Mouse (Mus musculus): ENCODE measurements around the gene Ppa1. TPM values are rescaled to one million over a fixed set of nuclear protein-coding genes. Genes with fewer than 3 reads are reported as not detected.
A peak's percentile ranks its signal among the peaks of the same experiment; 100 is the strongest.

Ppa1 gene
- polyA plus RNA-seq, 1 experiment: 29.9 TPM

GRCm38 (mm10) chr10:61689405-61689804 is 41.1 kb downstream of the Ppa1 start:
- TF ChIP-seq CTCF (IDR thresholded peaks at IDR 0.05; ENCODE audit: borderline replicate concordance, control insufficient read depth, extremely low read depth, insufficient read depth, low read length, poor library complexity) (no peak), POLR2A (IDR thresholded peaks at IDR 0.05; ENCODE audit: control insufficient read depth, extremely low read depth, insufficient read depth, low read length, poor library complexity) (no peak)
- H3K4me1 ChIP-seq (replicated peaks; ENCODE audit: control insufficient read depth, insufficient read depth, low read length): no peaks in the 10 kb centered on the region
- no peaks in the 10 kb centered on the region for H3K27me3 ChIP-seq (ENCODE audit: control insufficient read depth, insufficient read depth, low read length)
- no peak for DNase-seq
- no peak overlapping the region for H3K27ac ChIP-seq (ENCODE audit: control insufficient read depth, insufficient read depth, low read length)
- 92% methylated on average over 8 of the region's 8 CpGs for WGBS
- peaks cover 70% of the 10 kb centered on the region for H3K36me3 ChIP-seq (ENCODE audit: control insufficient read depth, insufficient read depth, low read length)
- no peak overlapping the region for H3K4me3 ChIP-seq (ENCODE audit: control insufficient read depth, insufficient read depth, low read length)

- DNase-seq: no peak
- Histone ChIP-seq H3K27ac (ENCODE audit: control insufficient read depth, insufficient read depth, low read length) (no peak overlapping the region), H3K4me1 (replicated peaks; ENCODE audit: control insufficient read depth, insufficient read depth, low read length) (peaks cover 12% of the 10 kb centered on the region), H3K4me3 (ENCODE audit: control insufficient read depth, insufficient read depth, low read length) (no peak overlapping the region), H3K27me3 (ENCODE audit: control insufficient read depth, insufficient read depth, low read length) (no peaks in the 10 kb centered on the region), H3K36me3 (ENCODE audit: control insufficient read depth, insufficient read depth, low read length) (peaks cover 37% of the 10 kb centered on the region)
- 91% methylated on average over 4 of the region's 4 CpGs for WGBS
- no peak for TF ChIP-seq CTCF (IDR thresholded peaks at IDR 0.05; ENCODE audit: borderline replicate concordance, control insufficient read depth, extremely low read depth, insufficient read depth, low read length, poor library complexity)
- TF ChIP-seq POLR2A (IDR thresholded peaks at IDR 0.05; ENCODE audit: control insufficient read depth, extremely low read depth, insufficient read depth, low read length, poor library complexity): no peak
Observed at GRCm38 (mm10) chr10:61693563-61693962, 45.2 kb downstream of the Ppa1 start.

- Histone ChIP-seq H3K27ac (ENCODE audit: control insufficient read depth, insufficient read depth, low read length) (no peak within 1 kb of the TSS), H3K27me3 (ENCODE audit: control insufficient read depth, insufficient read depth, low read length) (no peaks in the 10 kb centered on the region), H3K4me3 (ENCODE audit: control insufficient read depth, insufficient read depth, low read length) (peak within 1 kb of the TSS; percentile 77), H3K36me3 (ENCODE audit: control insufficient read depth, insufficient read depth, low read length) (peaks cover 22% of the 10 kb centered on the region), H3K4me1 (replicated peaks; ENCODE audit: control insufficient read depth, insufficient read depth, low read length) (peaks cover 12% of the 10 kb centered on the region)
- WGBS: under 1% methylated on average over 42 of the region's 42 CpGs
- peak; percentile 94 for DNase-seq
- no peak for TF ChIP-seq CTCF (IDR thresholded peaks at IDR 0.05; ENCODE audit: borderline replicate concordance, control insufficient read depth, extremely low read depth, insufficient read depth, low read length, poor library complexity)
- TF ChIP-seq POLR2A (IDR thresholded peaks at IDR 0.05; ENCODE audit: control insufficient read depth, extremely low read depth, insufficient read depth, low read length, poor library complexity): no peak
Observed at GRCm38 (mm10) chr10:61694870-61695670, 46.7 kb downstream of the Ppa1 start, which contains the start of gene Tysnd1. Gene Tysnd1, plus strand, starts transcription at chr10:61695514.

- no peak overlapping the region for H3K27ac ChIP-seq (ENCODE audit: control insufficient read depth, insufficient read depth, low read length)
- H3K36me3 ChIP-seq (ENCODE audit: control insufficient read depth, insufficient read depth, low read length): peaks cover 14% of the 10 kb centered on the region
Observed at GRCm38 (mm10) chr10:61695703-61696559, 47.6 kb downstream of the Ppa1 start.

GRCm38 (mm10) chr10:61696560-61696823 is 48.1 kb downstream of the Ppa1 start:
- TF ChIP-seq CTCF (IDR thresholded peaks at IDR 0.05; ENCODE audit: borderline replicate concordance, control insufficient read depth, extremely low read depth, insufficient read depth, low read length, poor library complexity) (no peak), POLR2A (IDR thresholded peaks at IDR 0.05; ENCODE audit: control insufficient read depth, extremely low read depth, insufficient read depth, low read length, poor library complexity) (0 out of 2 replicates have a peak, but pooled peaks have one; percentile 11)
- Histone ChIP-seq H3K4me1 (replicated peaks; ENCODE audit: control insufficient read depth, insufficient read depth, low read length) (peaks cover 12% of the 10 kb centered on the region), H3K36me3 (ENCODE audit: control insufficient read depth, insufficient read depth, low read length) (peaks cover 11% of the 10 kb centered on the region), H3K4me3 (ENCODE audit: control insufficient read depth, insufficient read depth, low read length) (peak overlapping the region; percentile 77), H3K27me3 (ENCODE audit: control insufficient read depth, insufficient read depth, low read length) (no peaks in the 10 kb centered on the region), H3K27ac (ENCODE audit: control insufficient read depth, insufficient read depth, low read length) (no peak overlapping the region)
- no peak for DNase-seq
- WGBS: 21% methylated on average over 19 of the region's 19 CpGs

More at GRCm38 (mm10) chr10:61695703-61696559, 47.6 kb downstream of the Ppa1 start:
- no peaks in the 10 kb centered on the region for H3K27me3 ChIP-seq (ENCODE audit: control insufficient read depth, insufficient read depth, low read length)
- TF ChIP-seq POLR2A (IDR thresholded peaks at IDR 0.05; ENCODE audit: control insufficient read depth, extremely low read depth, insufficient read depth, low read length, poor library complexity) (no peak), CTCF (IDR thresholded peaks at IDR 0.05; ENCODE audit: borderline replicate concordance, control insufficient read depth, extremely low read depth, insufficient read depth, low read length, poor library complexity) (no peak)
- DNase-seq: peak; percentile 25
- WGBS: under 1% methylated on average over 111 of the region's 111 CpGs
- H3K4me3 ChIP-seq (ENCODE audit: control insufficient read depth, insufficient read depth, low read length): peak overlapping the region; percentile 77
- H3K4me1 ChIP-seq (replicated peaks; ENCODE audit: control insufficient read depth, insufficient read depth, low read length): peaks cover 12% of the 10 kb centered on the region

- WGBS: 92% methylated on average over 2 of the region's 2 CpGs
- H3K27ac ChIP-seq (ENCODE audit: control insufficient read depth, insufficient read depth, low read length): no peak overlapping the region
Observed at GRCm38 (mm10) chr10:61697028-61697427, 48.7 kb downstream of the Ppa1 start.

More at GRCm38 (mm10) chr10:61697028-61697427, 48.7 kb downstream of the Ppa1 start:
- Histone ChIP-seq H3K27me3 (ENCODE audit: control insufficient read depth, insufficient read depth, low read length) (no peaks in the 10 kb centered on the region), H3K4me1 (replicated peaks; ENCODE audit: control insufficient read depth, insufficient read depth, low read length) (peaks cover 12% of the 10 kb centered on the region), H3K36me3 (ENCODE audit: control insufficient read depth, insufficient read depth, low read length) (peaks cover 6% of the 10 kb centered on the region), H3K4me3 (ENCODE audit: control insufficient read depth, insufficient read depth, low read length) (no peak overlapping the region)
- no peak for DNase-seq
- no peak for TF ChIP-seq CTCF (IDR thresholded peaks at IDR 0.05; ENCODE audit: borderline replicate concordance, control insufficient read depth, extremely low read depth, insufficient read depth, low read length, poor library complexity)
- TF ChIP-seq POLR2A (IDR thresholded peaks at IDR 0.05; ENCODE audit: control insufficient read depth, extremely low read depth, insufficient read depth, low read length, poor library complexity): no peak
